Mouse (Mus musculus) embryonic facial prominence, embryonic 12.5 days (tissue): ENCODE data around the gene Stmn1. TPM values are rescaled to one million over a fixed set of nuclear protein-coding genes. Genes with fewer than 3 reads are reported as not detected.

Source experiments
- ATAC-seq: fragments of 200-750 bp; cut with Nextera tagmentation; 2 replicates; pipeline ENCODE4 v1.8.0; 2017; ENCODE audit not compliant: insufficient number of reproducible peaks, insufficient read depth, low FRiP score, low TSS enrichment
- H3K27ac ChIP-seq: fragments of 300-500 bp; sonication (generic); 2 replicates; pipeline ENCODE4 v1.5.1; 2016; ENCODE audit warnings: mild to moderate bottlenecking
- H3K27me3 ChIP-seq: fragments of 300-500 bp; sonication (generic); 2 replicates; pipeline ENCODE4 v1.6.1; 2016; ENCODE audit warnings: mild to moderate bottlenecking, moderate library complexity
- H3K36me3 ChIP-seq: fragments of 300-500 bp; sonication (generic); 2 replicates; pipeline ENCODE4 v1.6.1; 2016; ENCODE audit warnings: mild to moderate bottlenecking
- H3K4me1 ChIP-seq: fragments of 300-500 bp; sonication (generic); 2 replicates; pipeline ENCODE4 v1.6.1; 2016
- H3K4me2 ChIP-seq: fragments of 300-500 bp; sonication (generic); replicated peaks from 2 replicates; pipeline ENCODE4 v1.6.1; 2016; ENCODE audit warnings: mild to moderate bottlenecking, moderate library complexity
- H3K4me3 ChIP-seq: fragments of 300-500 bp; sonication (generic); 2 replicates; pipeline ENCODE4 v1.5.1; 2016; ENCODE audit warnings: mild to moderate bottlenecking
- H3K9ac ChIP-seq: fragments of 300-500 bp; sonication (generic); 2 replicates; pipeline ENCODE4 v1.6.1; 2016; ENCODE audit warnings: mild to moderate bottlenecking, moderate library complexity
- H3K9me3 ChIP-seq: fragments of 300-500 bp; sonication (generic); 2 replicates; pipeline ENCODE4 v1.6.1; 2016; ENCODE audit warnings: mild to moderate bottlenecking, moderate library complexity
- WGBS: fragments of 180-500 bp; shearing (Covaris S2); methylation state at CpG from one replicate; pipeline ENCODE4 v1.1.7; 2016; 5-methylcytosine and 5-hydroxymethylcytosine counted together
- polyA plus RNA-seq: library from polyadenylated mRNA; unstranded; fragments of >200 nt; fragmentation: Nextera tagmentation; extraction: Ambion mirVana; gene quantifications from 2 replicates; pipeline ENCODE4 v1.2.1, GENCODE M21; 2016

Stmn1 gene
- polyA plus RNA-seq, 1 experiment from 2014 or later = 2,563 TPM

DNA sequence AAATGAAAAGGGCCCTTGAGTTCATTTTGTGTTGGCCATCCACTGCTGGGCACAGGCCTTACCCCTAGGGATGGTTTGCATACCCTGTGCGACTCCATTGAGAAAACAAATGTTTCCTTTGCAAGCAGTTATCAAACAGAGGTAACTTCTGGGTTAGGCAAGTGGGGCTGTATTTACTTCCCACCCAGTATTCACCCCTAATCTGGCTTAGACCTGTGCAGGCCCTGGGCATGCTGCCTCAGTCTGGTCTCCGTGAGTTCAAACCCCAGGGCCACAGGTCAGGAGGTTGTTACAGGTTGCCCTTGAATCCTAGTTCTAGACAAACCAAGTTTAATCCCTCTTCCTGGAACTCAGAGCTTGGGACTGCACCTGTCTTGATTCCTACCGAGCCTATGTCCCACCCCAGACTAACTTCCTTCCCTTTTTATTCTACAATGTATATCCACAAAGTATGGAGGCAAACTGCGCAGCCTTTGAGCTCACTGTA is 37.2 kb downstream of the Stmn1 start:
- Histone ChIP-seq H3K9ac (no peak overlapping the region), H3K4me3 (no peak overlapping the region), H3K27me3 (no peaks in the 10 kb centered on the region), H3K9me3 (no peaks in the 10 kb centered on the region), H3K27ac (no peak overlapping the region), H3K36me3 (no peaks in the 10 kb centered on the region), H3K4me2 (no peak overlapping the region), H3K4me1 (no peaks in the 10 kb centered on the region)
- 78% methylated on average over 4 of the region's 4 CpGs for WGBS
- ATAC-seq = no peak

GRCm38 (mm10) chr4:134505966-134506594 is 38.0 kb downstream of the Stmn1 start:
- WGBS = 81% methylated on average over 4 of the region's 4 CpGs
- H3K9ac ChIP-seq = no peak overlapping the region
- H3K4me3 ChIP-seq = no peak overlapping the region
- no peak overlapping the region for H3K27ac ChIP-seq
- no peaks in the 10 kb centered on the region for H3K36me3 ChIP-seq
- H3K9me3 ChIP-seq = no peaks in the 10 kb centered on the region
- H3K27me3 ChIP-seq = no peaks in the 10 kb centered on the region
- no peak for ATAC-seq
- H3K4me2 ChIP-seq = no peak overlapping the region
- peaks cover 4% of the 10 kb centered on the region; the same call in 1 of the 2 replicates for H3K4me1 ChIP-seq

- Histone ChIP-seq H3K27me3 (no peaks in the 10 kb centered on the region), H3K4me2 (no peak overlapping the region), H3K4me3 (no peak overlapping the region), H3K9me3 (no peaks in the 10 kb centered on the region), H3K9ac (no peak overlapping the region), H3K27ac (no peak overlapping the region), H3K36me3 (no peaks in the 10 kb centered on the region), H3K4me1 (peaks cover 10% of the 10 kb centered on the region)
- no peak for ATAC-seq
- 89% methylated on average over 19 of the region's 19 CpGs for WGBS
Measured at GRCm38 (mm10) chr4:134506713-134507112, 38.6 kb downstream of the Stmn1 start.

DNA sequence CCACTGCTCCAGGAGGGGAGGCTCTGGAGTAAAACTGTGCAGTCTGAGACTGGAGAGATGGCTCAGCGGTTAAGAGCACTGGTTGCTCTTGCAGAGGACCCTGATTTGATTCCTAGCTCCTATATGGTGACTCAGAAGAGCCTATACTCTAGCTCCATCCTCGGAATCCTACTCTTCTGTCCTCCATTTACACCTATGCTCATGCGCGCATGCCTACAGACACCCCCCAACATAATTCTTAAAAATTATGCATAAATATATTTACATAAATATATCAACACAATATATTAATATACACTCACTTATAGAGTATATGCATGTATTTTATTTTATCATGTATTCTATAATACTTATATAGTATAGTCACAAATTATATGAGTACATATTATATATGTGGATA is 42.3 kb downstream of the Stmn1 start:
- Histone ChIP-seq H3K27me3 (no peaks in the 10 kb centered on the region), H3K4me2 (peak overlapping the region; percentile 90; the same call in 1 of the 2 replicates), H3K9ac (no peak overlapping the region), H3K27ac (no peak overlapping the region), H3K9me3 (no peaks in the 10 kb centered on the region), H3K4me1 (peaks cover 19% of the 10 kb centered on the region), H3K4me3 (no peak overlapping the region), H3K36me3 (no peaks in the 10 kb centered on the region)
- 78% methylated on average over 4 of the region's 4 CpGs for WGBS
- ATAC-seq = peak; percentile 8; the same call in 1 of the 2 replicates

GRCm38 (mm10) chr4:134510845-134511411 is 42.8 kb downstream of the Stmn1 start, which contains the start of gene Aunip:
TSS of gene Aunip (plus strand) at chr4:134510999.
- peak within 1 kb of the TSS; percentile 67 for H3K9ac ChIP-seq
- under 1% methylated on average over 42 of the region's 42 CpGs for WGBS

DNA sequence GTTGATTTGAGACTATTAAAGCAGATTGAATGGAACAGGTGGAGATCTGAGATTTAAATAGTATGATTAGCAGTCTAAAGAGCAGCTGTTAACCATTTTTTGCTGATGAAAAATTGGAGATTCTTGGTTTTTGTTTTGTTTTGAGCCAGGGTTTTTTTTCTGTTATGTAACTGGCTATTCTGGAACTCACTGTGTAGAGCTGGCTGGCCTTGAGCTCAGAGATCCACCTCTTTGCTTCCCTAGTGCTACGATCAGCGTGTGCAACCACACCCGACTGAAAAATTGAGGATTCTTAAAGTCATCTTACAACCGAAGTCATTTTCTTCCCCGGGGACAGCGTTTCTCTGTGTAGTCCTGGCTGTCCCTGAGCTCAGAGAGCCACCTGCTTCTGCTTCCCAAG is 43.6 kb downstream of the Stmn1 start:
- 75% methylated on average over 6 of the region's 6 CpGs for WGBS
- peak overlapping the region; percentile 90 for H3K4me2 ChIP-seq
- H3K4me1 ChIP-seq = peaks cover 19% of the 10 kb centered on the region
- H3K36me3 ChIP-seq = no peaks in the 10 kb centered on the region
- ATAC-seq = no peak
- H3K9ac ChIP-seq = peak overlapping the region; percentile 67
- no peak overlapping the region for H3K27ac ChIP-seq
- no peaks in the 10 kb centered on the region for H3K9me3 ChIP-seq
- H3K27me3 ChIP-seq = no peaks in the 10 kb centered on the region
- H3K4me3 ChIP-seq = peak overlapping the region; percentile 60

More at GRCm38 (mm10) chr4:134510845-134511411, 42.8 kb downstream of the Stmn1 start, which contains the start of gene Aunip:
- H3K27ac ChIP-seq = peak within 1 kb of the TSS; percentile 67; the same call in 1 of the 2 replicates
- peaks cover 19% of the 10 kb centered on the region for H3K4me1 ChIP-seq
- no peaks in the 10 kb centered on the region for H3K36me3 ChIP-seq
- peak within 1 kb of the TSS; percentile 60 for H3K4me3 ChIP-seq
- H3K27me3 ChIP-seq = no peaks in the 10 kb centered on the region
- ATAC-seq = peak; percentile 91
- H3K9me3 ChIP-seq = no peaks in the 10 kb centered on the region
- peak within 1 kb of the TSS; percentile 90 for H3K4me2 ChIP-seq

- Histone ChIP-seq H3K27me3 (no peaks in the 10 kb centered on the region), H3K36me3 (no peaks in the 10 kb centered on the region), H3K4me2 (peak overlapping the region; percentile 42), H3K9ac (no peak overlapping the region), H3K4me1 (peaks cover 19% of the 10 kb centered on the region), H3K27ac (no peak overlapping the region), H3K4me3 (0 out of 2 replicates have a peak overlapping the region, but pooled peaks have one; percentile 13), H3K9me3 (no peaks in the 10 kb centered on the region)
- 33% methylated on average over 15 of the region's 15 CpGs for WGBS
- ATAC-seq = 0 out of 2 replicates have a peak, but pooled peaks have one; percentile 18
Measured at GRCm38 (mm10) chr4:134512798-134513197, 44.7 kb downstream of the Stmn1 start.

DNA sequence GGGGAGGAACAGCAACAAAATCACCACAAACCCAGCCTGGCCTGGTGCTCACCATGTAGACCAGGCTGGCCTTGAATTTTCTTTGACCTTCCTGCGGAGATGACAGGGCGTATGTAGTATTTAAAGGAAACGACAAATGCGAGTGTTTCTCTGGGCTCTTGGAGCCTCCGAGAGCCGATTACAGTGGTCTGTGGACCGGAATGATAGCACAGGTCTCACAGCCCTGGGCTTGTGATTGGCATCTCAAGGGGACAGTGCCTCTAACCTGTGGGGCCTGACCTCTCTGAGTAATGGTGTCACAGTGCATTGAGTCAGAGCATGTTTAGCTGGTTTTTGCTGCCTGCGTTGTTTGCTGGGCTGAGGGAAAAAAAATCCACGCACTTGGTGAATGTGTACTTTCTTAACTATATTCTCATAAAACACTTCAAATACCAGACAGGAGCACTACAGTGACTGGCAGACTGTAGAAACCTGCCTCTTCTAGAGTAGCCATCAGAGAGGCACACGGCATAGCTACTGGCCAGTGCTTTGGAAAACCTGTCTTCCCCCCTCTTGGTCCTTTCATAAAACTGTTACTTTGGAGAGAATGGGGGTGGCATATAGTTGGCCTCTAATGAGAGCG is 46.3 kb downstream of the Stmn1 start:
- no peaks in the 10 kb centered on the region for H3K27me3 ChIP-seq
- peaks cover 19% of the 10 kb centered on the region for H3K4me1 ChIP-seq
- no peak for ATAC-seq
- H3K9me3 ChIP-seq = no peaks in the 10 kb centered on the region
- WGBS = 92% methylated on average over 11 of the region's 11 CpGs
- no peak overlapping the region for H3K4me3 ChIP-seq
- no peak overlapping the region for H3K27ac ChIP-seq
- H3K36me3 ChIP-seq = no peaks in the 10 kb centered on the region
- no peak overlapping the region for H3K9ac ChIP-seq
- H3K4me2 ChIP-seq = no peak overlapping the region

GRCm38 (mm10) chr4:134515614-134516013 is 47.5 kb downstream of the Stmn1 start:
- no peaks in the 10 kb centered on the region for H3K36me3 ChIP-seq
- H3K9me3 ChIP-seq = no peaks in the 10 kb centered on the region
- no peaks in the 10 kb centered on the region for H3K27me3 ChIP-seq
- ATAC-seq = no peak
- no peak overlapping the region for H3K9ac ChIP-seq
- no peak overlapping the region for H3K4me3 ChIP-seq
- no peak overlapping the region for H3K4me2 ChIP-seq
- peaks cover 19% of the 10 kb centered on the region for H3K4me1 ChIP-seq
- no peak overlapping the region for H3K27ac ChIP-seq
- 81% methylated on average over 7 of the region's 7 CpGs for WGBS

GRCm38 (mm10) chr4:134516981-134517380 is 48.9 kb downstream of the Stmn1 start:
- no peak overlapping the region for H3K27ac ChIP-seq
- 79% methylated on average over 8 of the region's 8 CpGs for WGBS
- peaks cover 10% of the 10 kb centered on the region; the same call in 1 of the 2 replicates for H3K36me3 ChIP-seq

GRCm38 (mm10) chr4:134517719-134518118 is 49.6 kb downstream of the Stmn1 start:
- Histone ChIP-seq H3K36me3 (peaks cover 11% of the 10 kb centered on the region; the same call in 1 of the 2 replicates), H3K27ac (no peak overlapping the region), H3K4me1 (peaks cover 2% of the 10 kb centered on the region; the same call in 1 of the 2 replicates), H3K4me3 (no peak overlapping the region), H3K9me3 (no peaks in the 10 kb centered on the region), H3K9ac (no peak overlapping the region), H3K4me2 (no peak overlapping the region), H3K27me3 (no peaks in the 10 kb centered on the region)
- ATAC-seq = no peak
- 89% methylated on average over 10 of the region's 10 CpGs for WGBS

More at GRCm38 (mm10) chr4:134516981-134517380, 48.9 kb downstream of the Stmn1 start:
- no peaks in the 10 kb centered on the region for H3K9me3 ChIP-seq
- no peak overlapping the region for H3K4me2 ChIP-seq
- no peaks in the 10 kb centered on the region for H3K27me3 ChIP-seq
- H3K4me3 ChIP-seq = no peak overlapping the region
- H3K9ac ChIP-seq = no peak overlapping the region
- ATAC-seq = no peak
- H3K4me1 ChIP-seq = peaks cover 6% of the 10 kb centered on the region
